Mouse (Mus musculus): ENCODE results near the gene Itga5.

GRCm38 (mm10) chr15:103383771-103384488 lies 17.4 kb upstream of the Itga5 start:
- no peak for TF ChIP-seq CTCF (IDR thresholded peaks at IDR 0.05; ENCODE audit: low read depth)
- TF ChIP-seq EP300 (optimal IDR thresholded peaks at IDR 0.05), result no peak

Data from stomach, postnatal 0 days (tissue).